Mouse (Mus musculus) erythroblast, embryonic 14.5 days (primary cell): ENCODE data around the gene Gm45713. TPM values are rescaled to one million over a fixed set of nuclear protein-coding genes. Genes with fewer than 3 reads are reported as not detected.

Experiments
- H3K27me3 ChIP-seq: 2 replicates; pipeline ENCODE4 v1.6.1; 2012; ENCODE audit warnings: inconsistent platforms; ENCODE audit not compliant: control insufficient read depth
- H3K36me3 ChIP-seq: 2 replicates; pipeline ENCODE4 v1.6.1; 2012; ENCODE audit warnings: mild to moderate bottlenecking, inconsistent platforms; ENCODE audit not compliant: control insufficient read depth
- H3K4me1 ChIP-seq: 2 replicates; pipeline ENCODE4 v1.6.1; 2012; ENCODE audit warnings: inconsistent platforms; ENCODE audit not compliant: control insufficient read depth
- H3K4me3 ChIP-seq: replicated peaks from 2 replicates; pipeline ENCODE3; 2012; ENCODE audit warnings: moderate library complexity, mild to moderate bottlenecking, inconsistent platforms
- H3K9me3 ChIP-seq: 2 replicates; pipeline ENCODE4 v1.6.1; 2012; ENCODE audit warnings: low read length, inconsistent platforms, mixed read lengths; ENCODE audit not compliant: control insufficient read depth
- GATA1 ChIP-seq: IDR thresholded peaks from 2 replicates; pipeline ENCODE4 v1.6.1; 2012; ENCODE audit warnings: low read length, inconsistent platforms, mixed read lengths
- TAL1 ChIP-seq: IDR thresholded peaks from 3 replicates; pipeline ENCODE4 v1.6.1; 2012; ENCODE audit warnings: low read length, inconsistent platforms, mixed read lengths
- polyA plus RNA-seq: library from polyadenylated mRNA; stranded (reverse); fragments of >175 nt; gene quantifications from 2 replicates; pipeline ENCODE4 v1.2.3, GENCODE M21; 2012

The Gm45713 gene
- polyA plus RNA-seq, 1 experiment, result not detected

DNA sequence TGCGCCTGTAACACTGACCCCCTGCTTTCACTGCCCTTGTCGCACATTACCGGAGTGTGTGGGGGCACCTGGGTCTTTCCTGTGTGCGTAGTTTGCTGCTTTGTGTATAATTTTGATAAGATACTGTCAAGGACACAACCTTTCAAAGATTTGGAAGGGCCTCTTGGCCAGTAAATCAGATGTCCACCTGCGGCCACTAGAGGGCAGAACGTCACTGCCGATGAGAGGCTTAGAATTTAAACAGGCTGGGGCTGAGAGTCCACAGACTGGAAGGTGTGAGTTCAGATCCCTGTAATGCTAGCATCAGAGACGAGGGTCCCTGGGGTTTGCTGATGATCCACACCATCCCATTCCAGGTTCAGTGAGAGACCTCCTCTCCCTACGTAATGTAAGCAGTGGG lies 57.5 kb downstream of the Gm45713 start:
- Histone ChIP-seq H3K4me1 (peaks cover 30% of the 10 kb centered on the region), H3K36me3 (peaks cover 47% of the 10 kb centered on the region)

DNA sequence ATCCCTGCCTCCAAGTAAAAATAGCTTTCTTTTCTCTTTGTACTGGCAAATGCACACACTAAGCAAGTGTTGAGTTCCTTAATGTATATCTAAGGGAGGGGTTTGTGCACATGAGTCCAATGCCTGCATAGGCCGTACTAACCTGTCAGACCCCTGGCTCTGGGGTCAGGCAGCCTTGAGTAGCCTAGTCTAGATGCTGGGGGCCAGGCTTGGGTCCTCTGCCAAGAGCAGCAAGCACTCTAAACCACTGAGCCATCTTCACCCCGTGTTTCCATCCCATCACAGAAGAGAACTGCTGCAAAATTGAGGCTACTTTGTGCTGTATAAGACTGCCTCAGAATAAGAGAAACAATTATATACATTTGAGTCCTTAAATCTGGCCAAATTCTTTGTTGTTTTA lies 58.2 kb downstream of the Gm45713 start:
- H3K4me3 ChIP-seq, result no peak overlapping the region
- peaks cover 53% of the 10 kb centered on the region for H3K36me3 ChIP-seq
- H3K4me1 ChIP-seq, result peaks cover 27% of the 10 kb centered on the region
- no peaks in the 10 kb centered on the region for H3K27me3 ChIP-seq
- TF ChIP-seq TAL1 (no peak), GATA1 (no peak)
- no peaks in the 10 kb centered on the region for H3K9me3 ChIP-seq

More for the DNA sequence above, 57.5 kb downstream of the Gm45713 start:
- H3K27me3 ChIP-seq, result no peaks in the 10 kb centered on the region
- no peaks in the 10 kb centered on the region for H3K9me3 ChIP-seq
- TF ChIP-seq TAL1 (no peak), GATA1 (no peak)
- H3K4me3 ChIP-seq, result no peak overlapping the region

DNA sequence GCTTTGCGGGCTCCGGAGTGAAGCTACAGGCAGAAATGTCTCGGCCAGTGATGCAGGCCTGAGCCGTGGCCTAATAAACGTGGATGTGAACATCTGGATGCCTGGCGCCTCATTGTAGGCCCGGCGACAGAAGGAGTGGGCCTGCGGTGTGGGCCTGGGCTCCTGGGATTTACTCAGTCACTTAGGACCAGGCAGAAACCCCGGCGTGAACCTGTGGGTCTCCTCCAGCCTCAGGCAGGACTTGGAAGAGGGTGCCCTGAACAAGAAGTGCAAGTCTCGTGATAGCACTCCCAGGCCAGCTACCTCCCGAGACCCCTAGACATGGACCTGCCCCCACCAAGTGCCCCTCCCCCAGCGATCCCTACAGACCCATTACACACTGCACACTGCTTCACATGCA lies 58.7 kb downstream of the Gm45713 start:
- H3K9me3 ChIP-seq, result no peaks in the 10 kb centered on the region
- H3K4me1 ChIP-seq, result peaks cover 23% of the 10 kb centered on the region
- H3K36me3 ChIP-seq, result peaks cover 54% of the 10 kb centered on the region
- no peaks in the 10 kb centered on the region for H3K27me3 ChIP-seq
- TF ChIP-seq GATA1 (no peak), TAL1 (no peak)
- no peak overlapping the region for H3K4me3 ChIP-seq

DNA sequence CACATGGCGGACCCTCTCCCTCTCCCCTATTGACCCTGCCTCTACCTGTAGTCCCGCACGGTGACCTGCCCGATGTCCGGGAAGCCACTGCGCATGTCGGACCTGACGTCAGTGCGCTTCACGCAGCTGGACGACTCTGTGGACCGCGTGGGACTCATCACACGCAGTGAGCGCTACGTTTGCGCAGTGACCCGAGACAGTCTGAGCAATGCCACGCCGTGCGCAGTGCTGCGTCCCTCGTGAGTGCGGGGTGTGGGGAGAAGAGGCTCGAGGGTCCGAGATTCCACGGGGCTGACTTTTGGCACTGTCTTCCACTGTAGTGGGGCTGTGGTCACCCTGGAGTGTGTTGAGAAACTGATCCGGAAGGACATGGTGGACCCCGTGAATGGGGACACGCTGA lies 59.5 kb downstream of the Gm45713 start:
- Histone ChIP-seq H3K27me3 (no peaks in the 10 kb centered on the region), H3K36me3 (peaks cover 54% of the 10 kb centered on the region), H3K4me1 (peaks cover 20% of the 10 kb centered on the region), H3K4me3 (no peak overlapping the region), H3K9me3 (no peaks in the 10 kb centered on the region)
- TF ChIP-seq GATA1, result no peak

Other genes starting within 250 kb of the Gm45713 start
- gene Med25, start 243.5 kb downstream of the Gm45713 start, polyA plus RNA-seq, result 46.3 and 51.9 TPM in 2 replicates
- 2.6 TPM in 2 replicates for gene Fuz, start 240.2 kb downstream of the Gm45713 start, polyA plus RNA-seq
- 48.1 and 53.1 TPM in 2 replicates for gene Ap2a1, start 206.7 kb downstream of the Gm45713 start, polyA plus RNA-seq
- gene Tsks, start 193.0 kb downstream of the Gm45713 start, polyA plus RNA-seq, result not detected in 2 replicates
- 0.05 and 0.07 TPM in 2 replicates for gene Cpt1c, start 161.4 kb downstream of the Gm45713 start, polyA plus RNA-seq
- 4.3 and 4.9 TPM in 2 replicates for gene Prmt1, start 149.7 kb downstream of the Gm45713 start, polyA plus RNA-seq
- 10.4 and 10.6 TPM in 2 replicates for gene Irf3, start 138.6 kb downstream of the Gm45713 start, polyA plus RNA-seq
- gene Bcl2l12, start 137.5 kb downstream of the Gm45713 start, polyA plus RNA-seq, result 6.1 and 6.4 TPM in 2 replicates
- 29.6 and 31.0 TPM in 2 replicates for gene Scaf1, start 119.9 kb downstream of the Gm45713 start, polyA plus RNA-seq
- 0.45 and 0.53 TPM in 2 replicates for gene Rras, start 118.3 kb downstream of the Gm45713 start, polyA plus RNA-seq
- 1.6 and 2.9 TPM in 2 replicates for gene Prr12, start 83.3 kb downstream of the Gm45713 start, polyA plus RNA-seq
- gene Nosip, start 73.8 kb downstream of the Gm45713 start, polyA plus RNA-seq, result 12.5 and 14.9 TPM in 2 replicates
- gene Prrg2, start 73.6 kb downstream of the Gm45713 start, polyA plus RNA-seq, result 3.0 and 3.6 TPM in 2 replicates
- gene Rcn3, start 44.0 kb downstream of the Gm45713 start, polyA plus RNA-seq, result 0.86 and 0.91 TPM in 2 replicates
- 1.0 TPM in 2 replicates for gene Fcgrt, start 32.4 kb downstream of the Gm45713 start, polyA plus RNA-seq
- gene Rps11, start 11.8 kb downstream of the Gm45713 start, polyA plus RNA-seq, result 22.2 and 23.5 TPM in 2 replicates
- 438 and 543 TPM in 2 replicates for gene Rpl13a, start 7.5 kb downstream of the Gm45713 start, polyA plus RNA-seq
- 1.7 TPM in 2 replicates for gene Flt3l, start 201 bp upstream of the Gm45713 start, polyA plus RNA-seq
- 6.2 and 7.2 TPM in 2 replicates for gene Pih1d1, start 18.1 kb upstream of the Gm45713 start, polyA plus RNA-seq
- 13.5 and 16.3 TPM in 2 replicates for gene Aldh16a1, start 18.4 kb upstream of the Gm45713 start, polyA plus RNA-seq
- gene Slc17a7, start 27.7 kb upstream of the Gm45713 start, polyA plus RNA-seq, result 0.02 TPM in 1 of 2 replicates, not detected in the other
- not detected in 2 replicates for gene Gfy, start 43.3 kb upstream of the Gm45713 start, polyA plus RNA-seq
- not detected in 2 replicates for gene Pth2, start 44.8 kb upstream of the Gm45713 start, polyA plus RNA-seq
- 0.05 TPM in 1 of 2 replicates, not detected in the other for gene Ccdc155, start 68.7 kb upstream of the Gm45713 start, polyA plus RNA-seq
- gene Dkkl1, start 75.9 kb upstream of the Gm45713 start, polyA plus RNA-seq, result 0.55 and 0.60 TPM in 2 replicates
- gene Tead2, start 79.5 kb upstream of the Gm45713 start, polyA plus RNA-seq, result 0.06 and 0.10 TPM in 2 replicates
- 0.70 and 1.2 TPM in 2 replicates for gene Cd37, start 102.9 kb upstream of the Gm45713 start, polyA plus RNA-seq
- gene Slc6a16, start 104.9 kb upstream of the Gm45713 start, polyA plus RNA-seq, result not detected in 2 replicates
- gene Slc6a21, start 141.3 kb upstream of the Gm45713 start, polyA plus RNA-seq, result not detected in 2 replicates
- gene Trpm4, start 197.5 kb upstream of the Gm45713 start, polyA plus RNA-seq, result 0.02 and 0.04 TPM in 2 replicates
- gene Hrc, start 199.1 kb upstream of the Gm45713 start, polyA plus RNA-seq, result not detected in 2 replicates
- 0.13 and 0.33 TPM in 2 replicates for gene Ppfia3, start 230.8 kb upstream of the Gm45713 start, polyA plus RNA-seq
- gene Lin7b, start 234.4 kb upstream of the Gm45713 start, polyA plus RNA-seq, result 0.18 TPM in 1 of 2 replicates, not detected in the other